In the genomic region with DNA sequence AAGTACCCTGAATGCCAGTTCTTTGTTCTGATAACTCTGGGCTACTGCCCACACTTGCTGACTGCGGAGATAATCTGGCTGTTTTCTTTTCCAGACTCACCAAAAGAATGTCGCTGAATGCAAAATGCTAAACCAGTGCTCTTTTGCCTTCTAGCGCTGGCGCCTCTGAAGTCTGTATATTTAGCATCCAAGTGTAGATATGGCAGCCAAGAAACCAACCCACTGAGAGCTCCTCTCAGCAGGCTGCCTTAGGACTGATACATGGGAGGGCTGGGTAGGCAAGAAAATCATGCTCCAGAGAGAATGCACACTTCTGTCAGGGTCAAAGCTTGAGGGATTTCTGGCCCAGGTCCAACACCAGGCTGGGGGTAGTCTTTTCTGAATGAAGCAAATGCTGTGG, we compare ENCODE assay signal across 12 mouse cellular contexts.
DNase-seq lines count a peak whose midpoint lies in the region; ATAC-seq lines count a peak whose summit lies in the region.
"Had no signal": no experiment of that assay in that cellular context is flagged by ENCODE, and none has a peak within 500 bp of the region (broad histone marks: within the 10 kb centered on the region; RNA-seq: fewer than 3 reads in every experiment).

No protein-coding gene starts in this region.

- H3K4me1 ChIP-seq in heart, embryonic 16.5 days (ENCODE audit: control insufficient read depth, insufficient read depth, low read length), result peaks cover 16% of the 10 kb centered on the region
- peaks cover 23% of the 10 kb centered on the region for H3K4me1 ChIP-seq in heart, embryonic 11.5 days (ENCODE audit: control insufficient read depth, insufficient read depth, low read length)
- H3K4me1 ChIP-seq in midbrain, embryonic 12.5 days, result peaks cover 16% of the 10 kb centered on the region

- H3K9ac ChIP-seq in heart, embryonic 16.5 days (ENCODE audit: low read length), result no peak overlapping the region
- no peak overlapping the region for H3K9ac ChIP-seq in heart, embryonic 11.5 days (ENCODE audit: low read depth, low read length)
- H3K9ac ChIP-seq in midbrain, embryonic 12.5 days (replicated peaks), result no peak overlapping the region
- H3K9ac ChIP-seq: embryonic facial prominence, embryonic 12.5 days; liver, embryonic 15.5 days; neural tube, embryonic 12.5 days had no signal

- H3K27ac ChIP-seq in heart, embryonic 16.5 days (ENCODE audit: low read length), result peak overlapping the region; percentile 15; the same call in 1 of the 2 replicates
- no peak overlapping the region for H3K27ac ChIP-seq in heart, embryonic 11.5 days (ENCODE audit: low read depth, low read length)
- H3K27ac ChIP-seq in midbrain, embryonic 12.5 days (replicated peaks), result peak overlapping the region; percentile 36; the same call in 1 of the 2 replicates
- H3K27ac ChIP-seq: embryonic facial prominence, embryonic 12.5 days; liver, embryonic 15.5 days; neural tube, embryonic 12.5 days had no signal

- H3K4me3 ChIP-seq in heart, embryonic 16.5 days (ENCODE audit: low read length), result no peak overlapping the region
- H3K4me3 ChIP-seq in heart, embryonic 11.5 days (ENCODE audit: low read depth, low read length), result no peak overlapping the region
- no peak overlapping the region for H3K4me3 ChIP-seq in midbrain, embryonic 12.5 days
- H3K4me3 ChIP-seq: embryonic facial prominence, embryonic 12.5 days; liver, embryonic 15.5 days; neural tube, embryonic 12.5 days had no signal

- peak; percentile 16 for DNase-seq in adipocyte (ENCODE audit: low spot score)
- peak; percentile 36 to 56 for DNase-seq in cerebellum, postnatal 25 days
- no peak for DNase-seq in embryo, embryonic 9.5 days (ENCODE audit: extremely low spot score)
- no peak for DNase-seq in heart, adult 11 months
- DNase-seq: adrenal gland, postnatal 36 days; heart, postnatal 10 days had no signal

- no peaks in the 10 kb centered on the region for H3K27me3 ChIP-seq in heart, embryonic 16.5 days (ENCODE audit: control insufficient read depth, insufficient read depth, low read length)
- no peaks in the 10 kb centered on the region for H3K27me3 ChIP-seq in heart, embryonic 11.5 days (ENCODE audit: control insufficient read depth, insufficient read depth, low read length)
- no peaks in the 10 kb centered on the region for H3K27me3 ChIP-seq in midbrain, embryonic 12.5 days
- H3K27me3 ChIP-seq: embryonic facial prominence, embryonic 12.5 days; liver, embryonic 15.5 days; neural tube, embryonic 12.5 days had no signal

- WGBS in heart, embryonic 16.5 days, result 18% methylated on average over 4 of the region's 4 CpGs
- 33% methylated on average over 4 of the region's 4 CpGs for WGBS in heart, embryonic 11.5 days (ENCODE audit: insufficient replicate concordance)
- WGBS in midbrain, embryonic 12.5 days, result 51% methylated on average over 4 of the region's 4 CpGs

- ATAC-seq in heart, embryonic 16.5 days (replicated peaks; ENCODE audit: extremely low read depth, insufficient read depth, low FRiP score), result peak; percentile 58; the same call in 1 of the 2 replicates
- no peak for ATAC-seq in heart, embryonic 11.5 days (replicated peaks; ENCODE audit: insufficient number of reproducible peaks, low FRiP score, low TSS enrichment)
- no peak for ATAC-seq in midbrain, embryonic 12.5 days (ENCODE audit: low FRiP score, low read depth)

- no peaks in the 10 kb centered on the region for H3K9me3 ChIP-seq in heart, embryonic 16.5 days (replicated peaks; ENCODE audit: control insufficient read depth, low read length)
- no peaks in the 10 kb centered on the region for H3K9me3 ChIP-seq in heart, embryonic 11.5 days (replicated peaks; ENCODE audit: control insufficient read depth, low read length)
- H3K9me3 ChIP-seq in midbrain, embryonic 12.5 days, result no peaks in the 10 kb centered on the region
- H3K9me3 ChIP-seq: embryonic facial prominence, embryonic 12.5 days; liver, embryonic 15.5 days; neural tube, embryonic 12.5 days had no signal

- H3K36me3 ChIP-seq in heart, embryonic 16.5 days (ENCODE audit: control insufficient read depth, insufficient read depth), result no peaks in the 10 kb centered on the region
- no peaks in the 10 kb centered on the region; the same call in 1 of the 2 replicates for H3K36me3 ChIP-seq in heart, embryonic 11.5 days (ENCODE audit: control insufficient read depth, insufficient read depth, low read length)
- no peaks in the 10 kb centered on the region for H3K36me3 ChIP-seq in midbrain, embryonic 12.5 days
- H3K36me3 ChIP-seq: embryonic facial prominence, embryonic 12.5 days; liver, embryonic 15.5 days; neural tube, embryonic 12.5 days had no signal

- H3K4me2 ChIP-seq in heart, embryonic 16.5 days (ENCODE audit: low read depth, low read length), result no peak overlapping the region
- no peak overlapping the region for H3K4me2 ChIP-seq in heart, embryonic 11.5 days
- no peak overlapping the region for H3K4me2 ChIP-seq in midbrain, embryonic 12.5 days (replicated peaks)
- H3K4me2 ChIP-seq: embryonic facial prominence, embryonic 12.5 days; liver, embryonic 15.5 days; neural tube, embryonic 12.5 days had no signal

Comparison
In these comparisons a context has a peak if more than half of its experiments do, and no peak if none do; other contexts are left out.
1. DNase-seq: peak in adipocyte (single experiment) and cerebellum, postnatal 25 days (2 of 2); none in embryo, embryonic 9.5 days (single experiment) and heart, adult 11 months (single experiment).